In genomic region chr2:157677262-157677661, GRCm38 (mm10) we compare ENCODE assay signal across 14 mouse cellular contexts. TPM values are rescaled to one million over a fixed set of nuclear protein-coding genes. Genes with fewer than 3 reads are reported as not detected.
A peak's percentile ranks its signal among the peaks of the same experiment; 100 is the strongest.
DNase-seq lines count a peak whose midpoint lies in the region; ATAC-seq and TF ChIP-seq lines count a peak whose summit lies in the region.
"Had no signal": no experiment of that assay in that cellular context is flagged by ENCODE, and none has a peak within 500 bp of the region (broad histone marks: within the 10 kb centered on the region; RNA-seq: fewer than 3 reads in every experiment).

No protein-coding gene starts in this region.

- peak; percentile 31; the same call in 1 of the 2 replicates for ATAC-seq in lung, embryonic 14.5 days (ENCODE audit: insufficient read depth)
- ATAC-seq in kidney, postnatal 0 days (replicated peaks; ENCODE audit: low FRiP score, low read depth): no peak
- ATAC-seq in liver, embryonic 16.5 days (ENCODE audit: low read depth): peak; percentile 86
- no peak for ATAC-seq in frontal cortex, adult (ENCODE audit: low TSS enrichment)
- ATAC-seq in hindbrain, embryonic 14.5 days (ENCODE audit: low FRiP score): no peak

- WGBS in lung, embryonic 14.5 days: 7% methylated on average over 7 of the region's 7 CpGs
- WGBS in kidney, postnatal 0 days: 19% methylated on average over 7 of the region's 7 CpGs
- 6% methylated on average over 7 of the region's 7 CpGs for WGBS in liver, embryonic 16.5 days (ENCODE audit: insufficient replicate concordance)
- WGBS in hindbrain, embryonic 14.5 days: 52% methylated on average over 7 of the region's 7 CpGs

- no peaks in the 10 kb centered on the region for H3K27me3 ChIP-seq in lung, embryonic 14.5 days (ENCODE audit: insufficient read depth, low read length)
- H3K27me3 ChIP-seq in kidney, postnatal 0 days (ENCODE audit: insufficient read depth, low read length): no peaks in the 10 kb centered on the region
- H3K27me3 ChIP-seq in liver, embryonic 16.5 days (ENCODE audit: control insufficient read depth, insufficient read depth, low read depth, low read length): no peaks in the 10 kb centered on the region
- H3K27me3 ChIP-seq in hindbrain, embryonic 14.5 days (ENCODE audit: control insufficient read depth, insufficient read depth, low read length): no peaks in the 10 kb centered on the region
- H3K27me3 ChIP-seq: heart, embryonic 15.5 days; midbrain, embryonic 12.5 days; neural tube, embryonic 12.5 days had no signal

- no peaks in the 10 kb centered on the region for H3K36me3 ChIP-seq in lung, embryonic 14.5 days (ENCODE audit: insufficient read depth)
- H3K36me3 ChIP-seq in kidney, postnatal 0 days (ENCODE audit: insufficient read depth, low read length): no peaks in the 10 kb centered on the region
- H3K36me3 ChIP-seq in liver, embryonic 16.5 days (ENCODE audit: control insufficient read depth, insufficient read depth): no peaks in the 10 kb centered on the region
- H3K36me3 ChIP-seq in hindbrain, embryonic 14.5 days (replicated peaks; ENCODE audit: control insufficient read depth, insufficient read depth): no peaks in the 10 kb centered on the region
- H3K36me3 ChIP-seq: heart, embryonic 15.5 days; midbrain, embryonic 12.5 days; neural tube, embryonic 12.5 days had no signal

- H3K4me1 ChIP-seq in lung, embryonic 14.5 days (ENCODE audit: insufficient read depth): no peaks in the 10 kb centered on the region
- no peaks in the 10 kb centered on the region for H3K4me1 ChIP-seq in kidney, postnatal 0 days (replicated peaks; ENCODE audit: insufficient read depth, low read length)
- peaks cover 2% of the 10 kb centered on the region; the same call in 1 of the 2 replicates for H3K4me1 ChIP-seq in liver, embryonic 16.5 days (ENCODE audit: control insufficient read depth, low read depth, low read length)
- H3K4me1 ChIP-seq in hindbrain, embryonic 14.5 days (replicated peaks; ENCODE audit: control insufficient read depth, insufficient read depth, low read length): no peaks in the 10 kb centered on the region
- H3K4me1 ChIP-seq: midbrain, embryonic 12.5 days had no signal

- no peak for DNase-seq in lung, embryonic 14.5 days
- no peak for DNase-seq in lung, postnatal 36 days
- DNase-seq in adrenal gland, postnatal 36 days: peak; percentile 37 to 59
- DNase-seq in kidney, postnatal 0 days (ENCODE audit: low spot score): peak; percentile 41
- DNase-seq in layer of hippocampus, postnatal 36 days: no peak
- DNase-seq in hindbrain, embryonic 14.5 days (ENCODE audit: low spot score): no peak
- DNase-seq: B cell, adult 2 months; embryo, embryonic 11 days; thymus, adult 2 months had no signal

- no peak overlapping the region for H3K27ac ChIP-seq in lung, embryonic 14.5 days (ENCODE audit: low read depth)
- no peak overlapping the region for H3K27ac ChIP-seq in kidney, postnatal 0 days
- no peak overlapping the region for H3K27ac ChIP-seq in liver, embryonic 16.5 days (ENCODE audit: low read length)
- no peak overlapping the region for H3K27ac ChIP-seq in hindbrain, embryonic 14.5 days
- H3K27ac ChIP-seq: heart, embryonic 15.5 days; midbrain, embryonic 12.5 days; neural tube, embryonic 12.5 days had no signal

- no peak overlapping the region for H3K9ac ChIP-seq in lung, embryonic 14.5 days
- no peak overlapping the region for H3K9ac ChIP-seq in kidney, postnatal 0 days (ENCODE audit: low read depth, low read length)
- no peak overlapping the region for H3K9ac ChIP-seq in liver, embryonic 16.5 days (ENCODE audit: low read depth, low read length)
- H3K9ac ChIP-seq in hindbrain, embryonic 14.5 days: no peak overlapping the region
- H3K9ac ChIP-seq: heart, embryonic 15.5 days; midbrain, embryonic 12.5 days; neural tube, embryonic 12.5 days had no signal

- H3K4me3 ChIP-seq in lung, embryonic 14.5 days (ENCODE audit: low read depth, low read length): no peak overlapping the region
- H3K4me3 ChIP-seq in kidney, postnatal 0 days (replicated peaks; ENCODE audit: low read depth, low read length): no peak overlapping the region
- no peak overlapping the region for H3K4me3 ChIP-seq in liver, embryonic 16.5 days (ENCODE audit: low read depth, low read length)
- H3K4me3 ChIP-seq in hindbrain, embryonic 14.5 days (replicated peaks; ENCODE audit: low read length): no peak overlapping the region
- H3K4me3 ChIP-seq: heart, embryonic 15.5 days; midbrain, embryonic 12.5 days; neural tube, embryonic 12.5 days had no signal

- TF ChIP-seq CTCF in lung, embryonic 14.5 days (IDR thresholded peaks at IDR 0.05; ENCODE audit: low read depth): no peak
- TF ChIP-seq CTCF in kidney, postnatal 0 days (IDR thresholded peaks at IDR 0.05; ENCODE audit: low read depth): no peak

- no peak overlapping the region for H3K4me2 ChIP-seq in lung, embryonic 14.5 days
- no peak overlapping the region for H3K4me2 ChIP-seq in kidney, postnatal 0 days (ENCODE audit: low read length)
- H3K4me2 ChIP-seq in liver, embryonic 16.5 days (ENCODE audit: low read depth, low read length): no peak overlapping the region
- H3K4me2 ChIP-seq in hindbrain, embryonic 14.5 days (replicated peaks): no peak overlapping the region
- H3K4me2 ChIP-seq: heart, embryonic 15.5 days; midbrain, embryonic 12.5 days; neural tube, embryonic 12.5 days had no signal

- H3K9me3 ChIP-seq in lung, embryonic 14.5 days (ENCODE audit: low read depth, low read length): no peaks in the 10 kb centered on the region
- no peaks in the 10 kb centered on the region for H3K9me3 ChIP-seq in kidney, postnatal 0 days (replicated peaks; ENCODE audit: low read length)
- no peaks in the 10 kb centered on the region for H3K9me3 ChIP-seq in liver, embryonic 16.5 days (replicated peaks; ENCODE audit: control insufficient read depth, low read length)
- H3K9me3 ChIP-seq in hindbrain, embryonic 14.5 days (ENCODE audit: control insufficient read depth, low read length): no peaks in the 10 kb centered on the region
- H3K9me3 ChIP-seq: heart, embryonic 15.5 days; midbrain, embryonic 12.5 days; neural tube, embryonic 12.5 days had no signal

RNA-seq across cellular contexts. Expression of gene Ctnnbl1, which starts 59.9 kb away (rescaled TPM):
- 57.7 and 60.9 TPM in 2 replicates for polyA plus RNA-seq in lung, embryonic 14.5 days (2014; fragmentation: Nextera tagmentation; extraction: Ambion mirVana)
- 10 to 100 TPM; 17.6 to 18.0 TPM for total RNA-seq in adrenal gland, postnatal 36 days (2021)
- polyA plus RNA-seq in kidney, postnatal 0 days (2015; fragmentation: Nextera tagmentation; extraction: Ambion mirVana): 46.3 and 51.8 TPM in 2 replicates
- polyA plus RNA-seq in liver, embryonic 16.5 days (2015; fragmentation: Nextera tagmentation; extraction: Ambion mirVana): 19.4 and 19.8 TPM in 2 replicates
- total RNA-seq in layer of hippocampus, postnatal 36 days (2021): 10 to 100 TPM; 30.6 to 33.0 TPM
- 53.3 and 59.5 TPM in 2 replicates for polyA plus RNA-seq in hindbrain, embryonic 14.5 days (2014; fragmentation: Nextera tagmentation; extraction: Ambion mirVana)

Comparison
In these comparisons a context has a peak if more than half of its experiments do, and no peak if none do; other contexts are left out.
1. ATAC-seq: peak in lung, embryonic 14.5 days (single experiment) and liver, embryonic 16.5 days (single experiment); none in kidney, postnatal 0 days (single experiment), frontal cortex, adult (single experiment) and hindbrain, embryonic 14.5 days (single experiment).
2. DNase-seq: peak in adrenal gland, postnatal 36 days (2 of 2) and kidney, postnatal 0 days (single experiment); none in lung, embryonic 14.5 days (single experiment), lung, postnatal 36 days (single experiment), layer of hippocampus, postnatal 36 days (0 of 2) and hindbrain, embryonic 14.5 days (single experiment).